Mouse (Mus musculus) macrophage (primary cell): Measurements from ENCODE around the gene Ifitm7. TPM values are rescaled to one million over a fixed set of nuclear protein-coding genes. Genes with fewer than 3 reads are reported as not detected.
"Not testable (repeated sequence)": the region's sequence is repeated elsewhere in the genome, so short reads cannot be mapped to it uniquely, and the experiment has no call there.

ENCODE experiments used
- H3K27ac ChIP-seq: fragments of 350-480 bp; formaldehyde crosslinking; 2 replicates; pipeline ENCODE4 v1.9.0; 2021
- H3K36me3 ChIP-seq: fragments of 350-480 bp; formaldehyde crosslinking; 2 replicates; pipeline ENCODE4 v1.9.0; 2021; ENCODE audit errors: inconsistent target
- H3K4me3 ChIP-seq: fragments of 350-480 bp; formaldehyde crosslinking; 2 replicates; pipeline ENCODE4 v1.9.0; 2021; ENCODE audit errors: inconsistent target
- H3K79me2 ChIP-seq: fragments of 350-480 bp; formaldehyde crosslinking; 2 replicates; pipeline ENCODE4 v1.9.0; 2021; ENCODE audit errors: inconsistent target
- WGBS: methylation state at CpG from one replicate; pipeline ENCODE4 v1.1.7; 2026; ENCODE audit warnings: inconsistent platforms; ENCODE audit not compliant: missing documents; 5-methylcytosine and 5-hydroxymethylcytosine counted together
- polyA plus RNA-seq: library from polyadenylated mRNA; stranded (reverse); fragments of 250-400 nt; gene quantifications from 3 replicates; pipeline ENCODE4 v1.2.4, GENCODE M21; 2018; ENCODE audit warnings: inconsistent platforms

Gene Ifitm7
- polyA plus RNA-seq, 1 experiment from 2014 or later: not detected

DNA sequence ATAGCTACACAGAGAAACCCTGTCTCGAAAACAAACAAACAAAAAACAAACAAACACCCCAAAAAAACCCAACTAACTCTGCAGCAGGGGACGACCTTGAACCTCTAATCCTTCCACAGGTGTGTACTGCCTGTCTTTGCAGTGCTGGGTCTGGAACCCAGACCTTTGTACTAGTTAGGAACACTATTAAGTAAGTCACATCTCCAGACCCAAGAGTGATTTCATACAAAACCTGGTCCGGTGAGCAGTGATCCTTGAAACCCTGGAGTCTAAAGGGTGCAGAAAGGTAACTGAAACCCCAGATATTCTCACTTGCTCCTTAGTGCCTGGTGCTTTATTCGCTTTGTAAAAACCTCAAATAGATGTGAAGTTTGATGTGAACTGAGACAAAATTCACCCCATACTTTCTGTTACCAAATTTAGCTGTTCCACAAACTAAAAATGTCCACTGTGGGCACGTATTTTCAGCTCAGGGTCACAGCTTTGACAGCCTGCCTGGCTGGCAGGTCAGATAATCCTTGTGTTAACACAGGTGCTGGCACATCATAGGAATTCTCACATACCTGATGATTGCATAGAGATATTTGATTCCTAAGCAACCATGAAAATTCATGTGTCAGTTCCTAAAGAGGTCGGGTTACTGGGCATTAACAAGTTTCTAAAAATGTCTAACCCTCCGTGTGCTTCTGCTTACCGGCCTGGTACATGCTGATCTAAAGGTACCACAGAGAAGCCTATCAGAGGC lies 16.9 kb upstream of the Ifitm7 start:
- Histone ChIP-seq H3K36me3 (no peaks in the 10 kb centered on the region), H3K4me3 (no peak overlapping the region), H3K27ac (no peak overlapping the region), H3K79me2 (no peaks in the 10 kb centered on the region)
- 66% methylated on average over 8 of the region's 8 CpGs for WGBS

DNA sequence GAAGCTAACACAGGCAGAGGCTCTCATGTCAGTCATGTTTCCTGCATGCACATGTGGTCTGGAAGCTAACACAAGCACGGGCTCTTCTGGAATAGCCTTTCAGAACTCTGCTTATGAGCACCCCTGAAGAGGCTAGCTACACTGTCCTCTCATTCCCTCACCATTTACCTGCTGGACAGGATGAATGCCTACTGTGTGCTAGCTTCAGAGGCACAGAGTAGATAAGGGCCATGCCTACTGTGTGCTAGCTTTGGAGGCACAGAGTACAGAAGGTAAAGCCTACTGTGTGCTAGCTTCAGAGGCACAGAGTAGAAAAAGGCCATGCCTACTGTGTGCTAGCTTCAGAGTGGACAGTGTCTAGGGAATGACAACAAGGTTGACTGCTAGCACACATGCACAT lies 7.8 kb upstream of the Ifitm7 start:
- Histone ChIP-seq H3K27ac (no peak overlapping the region), H3K79me2 (no peaks in the 10 kb centered on the region), H3K4me3 (no peak overlapping the region), H3K36me3 (no peaks in the 10 kb centered on the region)
- WGBS: 36% methylated on average over 1 of the region's 1 CpGs

DNA sequence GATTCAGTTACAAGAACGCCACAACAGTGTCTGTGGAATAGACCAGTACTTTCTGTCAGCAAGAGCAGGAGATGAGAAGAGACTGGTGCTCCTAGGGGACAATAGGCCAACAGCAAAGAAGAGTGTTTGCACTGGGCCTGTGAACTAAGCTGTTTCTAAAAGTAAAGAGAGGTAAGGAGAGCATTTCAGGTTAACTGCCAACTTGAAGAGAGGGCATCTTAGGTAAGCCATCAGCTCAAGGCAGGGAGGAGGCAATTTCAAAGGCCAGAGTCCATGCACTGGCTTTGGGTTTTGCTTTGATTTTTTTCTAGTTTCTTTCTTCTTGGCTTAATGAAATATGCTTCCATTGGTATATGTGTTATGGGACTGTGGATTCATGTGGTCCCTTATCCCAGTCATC lies 7.4 kb upstream of the Ifitm7 start:
- WGBS: 93% methylated on average over 1 of the region's 1 CpGs
- Histone ChIP-seq H3K36me3 (no peaks in the 10 kb centered on the region), H3K27ac (no peak overlapping the region), H3K4me3 (no peak overlapping the region), H3K79me2 (no peaks in the 10 kb centered on the region)

DNA sequence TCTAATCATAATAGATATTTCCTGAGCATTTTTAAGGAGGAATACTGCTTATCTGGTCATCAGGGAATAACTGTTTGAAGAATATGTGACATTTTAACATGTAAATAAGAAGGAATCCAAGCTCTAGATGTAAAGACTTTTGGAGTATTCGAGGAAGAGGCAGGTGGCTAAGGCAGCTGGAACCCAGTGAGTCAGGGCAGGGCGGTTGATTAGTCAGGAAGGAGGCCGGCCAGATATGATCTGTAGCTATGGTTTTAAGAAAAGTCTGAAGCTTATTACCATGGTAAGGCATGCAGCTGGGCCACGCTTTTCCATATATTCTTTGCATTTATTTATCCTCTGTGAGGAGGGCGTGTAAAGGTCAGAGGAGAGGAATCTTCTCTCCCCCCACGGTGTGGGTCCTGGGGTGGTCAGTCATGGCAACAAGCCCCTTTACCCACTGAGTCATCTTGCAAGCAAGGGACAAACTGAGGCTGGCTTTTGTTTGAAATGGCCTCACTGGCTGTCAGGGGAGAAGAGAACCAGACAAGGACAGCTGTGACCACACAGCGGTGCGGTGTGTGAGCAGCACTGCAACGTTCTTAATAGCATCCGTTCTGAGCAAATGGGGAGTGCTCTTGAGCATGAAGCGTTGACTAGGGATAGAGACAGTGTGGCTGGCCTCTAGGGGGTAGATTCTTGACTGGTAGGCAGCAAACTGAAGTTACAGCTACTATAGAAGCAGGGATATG lies 6.0 kb upstream of the Ifitm7 start:
- Histone ChIP-seq H3K79me2 (no peaks in the 10 kb centered on the region), H3K36me3 (no peaks in the 10 kb centered on the region), H3K27ac (no peak overlapping the region), H3K4me3 (no peak overlapping the region)
- WGBS: 89% methylated on average over 11 of the region's 11 CpGs

DNA sequence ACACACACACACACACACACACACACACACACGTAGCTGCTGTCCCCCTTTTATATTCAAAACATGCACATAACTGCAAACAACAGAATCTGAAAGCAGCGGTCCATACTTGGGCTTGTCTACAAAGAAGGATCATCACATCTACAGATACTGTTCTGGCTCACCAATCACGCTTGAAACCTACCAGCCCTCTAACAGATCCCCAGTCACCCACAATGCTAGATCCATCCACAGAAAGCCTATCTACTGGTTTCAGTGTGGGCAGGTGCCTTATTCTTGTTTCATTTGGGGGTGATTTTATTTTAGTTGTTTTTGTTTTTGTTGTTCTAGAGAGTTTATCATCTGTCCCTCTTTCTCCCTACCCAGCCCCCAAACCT lies 503 bp downstream of the Ifitm7 start:
- Histone ChIP-seq H3K27ac (no peak overlapping the region), H3K79me2 (no peaks in the 10 kb centered on the region), H3K4me3 (no peak overlapping the region), H3K36me3 (no peaks in the 10 kb centered on the region)
- WGBS: 69% methylated on average over 2 of the region's 3 CpGs

DNA sequence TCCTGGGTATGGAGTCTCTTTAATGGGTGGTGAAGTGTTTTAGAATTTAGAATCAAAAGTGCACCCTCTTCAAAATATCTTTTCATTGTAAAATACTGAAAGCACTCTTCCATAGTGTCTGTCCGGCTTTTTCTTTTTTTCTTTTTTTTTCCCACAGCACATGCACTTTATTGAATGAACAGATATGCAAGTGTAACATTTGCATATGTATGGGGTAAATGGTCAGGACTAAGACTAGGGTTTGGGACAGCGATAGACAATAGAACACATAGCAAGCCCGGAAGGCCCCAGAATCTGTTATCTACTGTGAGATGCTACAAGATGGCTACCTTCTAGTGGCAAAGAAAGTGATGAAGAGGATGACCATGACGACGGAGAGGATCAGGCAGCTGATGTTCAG lies 3.5 kb downstream of the Ifitm7 start:
- no peak overlapping the region for H3K4me3 ChIP-seq
- WGBS: 94% methylated on average over 5 of the region's 5 CpGs

DNA sequence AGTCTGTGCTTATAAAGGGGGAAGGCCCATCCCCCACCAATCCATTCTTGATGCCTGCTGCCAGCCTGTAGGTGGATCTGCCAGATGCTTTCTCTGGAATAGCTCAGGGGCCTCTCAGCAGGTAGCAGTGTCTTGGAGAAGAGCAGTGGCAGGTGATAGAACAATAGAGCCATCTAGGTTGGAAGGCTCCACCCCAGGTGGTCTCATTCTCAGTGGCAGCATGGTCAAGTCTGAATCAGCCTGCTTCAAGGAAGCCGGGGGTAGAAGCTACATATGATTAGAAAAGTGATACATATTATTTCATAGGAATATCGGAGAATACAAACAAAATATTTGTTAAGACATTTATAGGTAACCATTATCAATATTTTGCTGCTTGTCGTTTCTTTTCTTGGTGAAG lies 5.0 kb downstream of the Ifitm7 start:
- H3K27ac ChIP-seq, H3K36me3 ChIP-seq, H3K4me3 ChIP-seq, H3K79me2 ChIP-seq: not testable (repeated sequence)
- WGBS: 72% methylated on average over 3 of the region's 3 CpGs

More for the DNA sequence above, 3.5 kb downstream of the Ifitm7 start:
- H3K79me2 ChIP-seq: no peaks in the 10 kb centered on the region
- no peaks in the 10 kb centered on the region for H3K36me3 ChIP-seq
- no peak overlapping the region for H3K27ac ChIP-seq

DNA sequence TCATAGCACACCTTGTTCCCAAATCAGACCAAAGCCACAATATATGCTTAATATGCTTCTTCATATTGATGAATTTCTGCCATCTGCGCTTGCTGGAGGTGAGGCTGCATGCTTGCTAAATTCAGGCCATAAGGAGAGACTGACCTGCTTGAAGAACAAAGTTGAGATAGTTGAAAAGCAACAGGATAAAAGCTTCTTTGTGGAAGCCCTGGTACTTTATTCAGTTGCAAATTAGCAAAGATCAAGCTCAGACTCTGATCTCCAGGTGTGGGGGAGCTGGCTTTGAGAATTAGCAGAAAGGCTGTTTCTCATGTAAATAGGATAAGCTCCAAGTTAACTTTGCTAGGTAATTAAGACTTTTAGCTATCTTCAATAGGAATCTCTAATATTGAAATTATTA lies 9.7 kb downstream of the Ifitm7 start:
- H3K4me3 ChIP-seq, H3K79me2 ChIP-seq, H3K36me3 ChIP-seq, H3K27ac ChIP-seq: not testable (repeated sequence)
- 100% methylated on average over 1 of the region's 1 CpGs for WGBS

DNA sequence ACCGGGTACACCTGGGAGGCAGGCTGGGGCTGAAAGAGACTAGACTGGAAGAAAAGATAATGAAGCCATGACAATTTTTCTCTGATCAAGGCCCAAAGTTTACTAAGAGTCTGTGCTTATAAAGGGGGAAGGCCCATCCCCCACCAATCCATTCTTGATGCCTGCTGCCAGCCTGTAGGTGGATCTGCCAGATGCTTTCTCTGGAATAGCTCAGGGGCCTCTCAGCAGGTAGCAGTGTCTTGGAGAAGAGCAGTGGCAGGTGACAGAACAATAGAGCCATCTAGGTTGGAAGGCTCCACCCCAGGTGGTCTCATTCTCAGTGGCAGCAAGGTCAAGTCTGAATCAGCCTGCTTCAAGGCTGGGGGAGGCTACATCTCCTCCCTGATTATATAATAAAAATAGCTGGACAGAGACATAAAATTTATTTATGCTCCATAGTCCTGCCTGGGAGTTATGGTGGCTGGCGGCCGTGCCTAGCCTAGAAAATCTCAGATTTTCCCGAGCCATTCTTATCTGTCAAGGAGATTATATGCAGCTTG lies 10.3 kb downstream of the Ifitm7 start:
- not testable (repeated sequence) for H3K4me3 ChIP-seq, H3K36me3 ChIP-seq, H3K79me2 ChIP-seq, H3K27ac ChIP-seq
- 95% methylated on average over 4 of the region's 4 CpGs for WGBS

DNA sequence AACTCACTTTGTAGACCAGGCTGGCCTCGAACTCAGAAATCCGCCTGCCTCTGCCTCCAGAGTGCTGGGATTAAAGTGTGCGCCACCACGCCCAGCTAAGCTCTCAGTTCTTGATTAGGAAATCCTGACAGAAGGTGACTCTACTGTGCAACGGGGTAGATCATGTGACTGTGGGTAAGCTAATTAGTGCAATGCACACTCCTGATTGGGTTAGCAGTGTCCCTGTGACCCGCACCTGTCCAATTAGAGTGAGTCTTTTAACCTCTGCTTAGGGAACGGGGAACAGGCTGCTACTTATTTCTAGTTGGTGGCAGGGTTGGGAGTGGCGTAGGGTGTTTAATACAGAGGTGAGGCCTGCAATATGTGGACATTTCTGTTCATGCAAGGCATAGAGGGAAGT lies 14.6 kb downstream of the Ifitm7 start:
- H3K4me3 ChIP-seq: no peak overlapping the region
- no peak overlapping the region for H3K27ac ChIP-seq
- WGBS: 84% methylated on average over 6 of the region's 8 CpGs
- no peaks in the 10 kb centered on the region for H3K36me3 ChIP-seq
- no peaks in the 10 kb centered on the region for H3K79me2 ChIP-seq

DNA sequence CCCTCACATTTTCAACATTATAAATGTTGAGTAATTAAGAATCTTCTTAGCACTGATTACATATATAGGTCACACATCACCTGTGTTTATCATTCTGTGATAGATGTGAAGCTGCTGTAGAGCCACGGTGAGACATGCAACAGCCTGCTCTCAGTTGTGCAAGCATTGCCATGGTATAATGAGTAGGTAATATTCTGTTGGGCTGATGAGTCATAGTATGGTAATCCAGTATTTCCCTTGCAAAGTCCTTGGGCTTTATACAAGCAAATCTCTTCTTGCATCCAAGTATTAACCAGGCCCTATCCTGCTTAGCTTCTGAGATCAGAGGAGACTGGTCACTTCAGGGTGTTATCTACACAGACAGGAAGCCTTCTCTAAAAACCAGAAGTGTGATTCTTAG lies 17.6 kb downstream of the Ifitm7 start:
- Histone ChIP-seq H3K79me2 (no peaks in the 10 kb centered on the region), H3K27ac (no peak overlapping the region), H3K36me3 (no peaks in the 10 kb centered on the region), H3K4me3 (no peak overlapping the region)
- WGBS: 42% methylated on average over 1 of the region's 1 CpGs

DNA sequence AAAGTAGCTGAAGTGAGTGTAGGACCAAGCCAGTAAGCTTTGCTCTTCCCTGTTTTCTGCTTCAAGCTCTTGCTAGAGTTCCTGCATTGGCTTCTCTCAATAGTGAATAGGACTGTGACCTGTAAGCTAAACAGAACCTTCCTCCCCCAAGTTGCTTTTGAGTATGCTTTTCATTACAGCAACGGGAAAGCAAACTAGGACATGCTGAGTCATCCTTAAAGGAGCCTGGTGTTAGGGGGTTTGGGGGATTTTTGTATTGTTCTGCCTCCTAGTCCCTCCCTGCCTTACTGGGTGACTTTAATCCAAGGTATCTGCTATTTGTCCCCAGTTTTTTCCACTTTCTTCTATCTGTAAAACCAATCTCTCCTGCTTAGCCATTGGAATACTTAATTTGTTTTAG lies 24.6 kb downstream of the Ifitm7 start:
- 0% methylated on average over 1 of the region's 1 CpGs for WGBS
- H3K36me3 ChIP-seq: no peaks in the 10 kb centered on the region
- H3K27ac ChIP-seq: no peak overlapping the region
- H3K79me2 ChIP-seq: no peaks in the 10 kb centered on the region
- no peak overlapping the region for H3K4me3 ChIP-seq

DNA sequence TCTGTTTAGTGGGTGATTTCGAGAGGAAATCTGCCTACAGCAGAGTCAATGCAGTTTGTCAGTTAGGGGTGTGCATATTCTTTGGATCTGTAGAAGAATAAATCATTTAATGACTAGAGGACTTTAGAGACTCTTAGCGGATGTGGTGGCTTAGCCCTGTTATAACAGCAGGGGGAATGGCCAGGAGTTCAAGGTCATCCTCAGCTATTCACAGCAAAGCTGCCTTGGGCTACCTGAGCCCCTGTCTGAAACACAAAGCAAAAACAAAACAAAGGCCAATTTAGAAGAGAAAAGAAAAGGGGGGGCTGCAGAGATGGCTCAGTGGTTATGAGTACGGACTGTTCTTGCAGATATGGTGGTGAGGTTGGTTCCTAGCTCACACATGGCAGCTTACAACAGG lies 35.4 kb downstream of the Ifitm7 start:
- Histone ChIP-seq H3K79me2 (no peaks in the 10 kb centered on the region), H3K4me3 (no peak overlapping the region), H3K27ac (no peak overlapping the region), H3K36me3 (no peaks in the 10 kb centered on the region)
- WGBS: 92% methylated on average over 3 of the region's 3 CpGs

DNA sequence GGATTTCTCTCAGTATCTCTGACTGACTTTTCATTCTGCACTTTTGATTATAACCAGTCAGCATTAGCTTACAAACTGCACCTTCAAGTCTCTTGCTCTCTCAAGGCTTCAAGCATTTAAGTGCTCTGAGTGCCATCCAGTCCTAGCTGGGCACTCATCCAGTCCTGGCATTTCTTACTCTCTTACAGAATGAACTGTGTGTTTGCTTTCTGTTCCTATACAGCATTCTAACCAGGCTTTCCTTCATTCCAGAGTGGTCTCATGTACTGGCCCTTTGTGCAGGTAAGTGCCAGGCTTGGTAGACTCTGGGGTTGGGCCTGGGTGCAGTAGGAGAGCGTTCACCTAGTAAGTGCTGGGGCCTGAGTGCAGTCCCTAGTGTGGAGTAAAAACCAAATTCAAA lies 40.4 kb downstream of the Ifitm7 start:
- H3K4me3 ChIP-seq: no peak overlapping the region
- no peaks in the 10 kb centered on the region for H3K36me3 ChIP-seq
- 92% methylated on average over 1 of the region's 1 CpGs for WGBS
- H3K79me2 ChIP-seq: no peaks in the 10 kb centered on the region
- no peak overlapping the region for H3K27ac ChIP-seq

DNA sequence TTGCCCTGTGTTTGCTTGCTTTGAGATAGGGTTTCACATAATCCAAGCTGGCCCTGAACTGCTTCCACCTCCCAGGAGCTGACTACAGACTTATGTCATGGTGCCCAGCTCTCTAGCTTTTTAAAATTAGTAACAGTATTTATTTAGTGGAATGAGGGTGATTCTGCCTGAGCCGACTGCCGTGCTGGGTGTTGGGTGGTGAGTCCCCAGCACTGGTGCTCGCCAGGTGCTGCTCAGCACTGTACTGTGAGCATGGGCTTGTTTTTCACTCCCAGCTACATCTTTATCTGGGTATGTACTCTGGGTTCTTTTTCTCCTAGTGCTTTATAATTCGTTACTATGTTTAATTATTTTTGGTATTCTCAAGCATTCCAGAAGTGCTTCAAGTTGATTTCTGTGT lies 41.5 kb downstream of the Ifitm7 start:
- H3K27ac ChIP-seq: no peak overlapping the region
- no peak overlapping the region for H3K4me3 ChIP-seq
- H3K36me3 ChIP-seq: no peaks in the 10 kb centered on the region
- no peaks in the 10 kb centered on the region for H3K79me2 ChIP-seq
- 98% methylated on average over 4 of the region's 4 CpGs for WGBS
